Mouse (Mus musculus): ENCODE data around the gene Arl15. TPM values are rescaled to one million over a fixed set of nuclear protein-coding genes. Genes with fewer than 3 reads are reported as not detected.
"Not testable (repeated sequence)": the region's sequence is repeated elsewhere in the genome, so short reads cannot be mapped to it uniquely, and the experiment has no call there.

Arl15 gene
- total and polyA plus RNA-seq, 2 experiments from 2014 or later: 13.6 to 32.6 TPM

- H3K4me2 ChIP-seq (ENCODE audit: low read depth, low read length): no peak overlapping the region
- no peak overlapping the region for H3K27ac ChIP-seq
- no peak for ATAC-seq
- no peak overlapping the region for H3K4me3 ChIP-seq (ENCODE audit: low read length)
- 72% methylated on average over 10 of the region's 10 CpGs for WGBS
- H3K36me3 ChIP-seq (ENCODE audit: insufficient read depth, low read length): no peaks in the 10 kb centered on the region
- H3K9ac ChIP-seq (replicated peaks; ENCODE audit: low read length): no peak overlapping the region
- TF ChIP-seq CTCF (IDR thresholded peaks at IDR 0.05; ENCODE audit: low read depth): no peak
- H3K4me1 ChIP-seq (ENCODE audit: insufficient read depth, low read length): no peaks in the 10 kb centered on the region
- no peak for DNase-seq (ENCODE audit: low spot score)
- H3K9me3 ChIP-seq (ENCODE audit: low read length): no peaks in the 10 kb centered on the region
- no peaks in the 10 kb centered on the region for H3K27me3 ChIP-seq (ENCODE audit: insufficient read depth, low read length)
Observed at GRCm38 (mm10) chr13:113775244-113776140, 18.8 kb upstream of the Arl15 start.

- Histone ChIP-seq H3K9ac (replicated peaks; ENCODE audit: low read length) (no peak overlapping the region), H3K27me3 (ENCODE audit: insufficient read depth, low read length) (no peaks in the 10 kb centered on the region), H3K9me3 (ENCODE audit: low read length) (no peaks in the 10 kb centered on the region), H3K27ac (no peak overlapping the region), H3K4me1 (ENCODE audit: insufficient read depth, low read length) (no peaks in the 10 kb centered on the region), H3K4me3 (ENCODE audit: low read length) (no peak overlapping the region), H3K36me3 (ENCODE audit: insufficient read depth, low read length) (no peaks in the 10 kb centered on the region), H3K4me2 (ENCODE audit: low read depth, low read length) (no peak overlapping the region)
- DNase-seq (ENCODE audit: low spot score): no peak
- ATAC-seq: no peak
- no peak for TF ChIP-seq CTCF (IDR thresholded peaks at IDR 0.05; ENCODE audit: low read depth)
- 62% methylated on average over 5 of the region's 5 CpGs for WGBS
Observed at GRCm38 (mm10) chr13:113785803-113786202, 8.5 kb upstream of the Arl15 start.

GRCm38 (mm10) chr13:113787136-113787535 lies 7.2 kb upstream of the Arl15 start:
- no peak overlapping the region for H3K4me2 ChIP-seq (ENCODE audit: low read depth, low read length)
- WGBS: 79% methylated on average over 8 of the region's 8 CpGs
- no peaks in the 10 kb centered on the region for H3K36me3 ChIP-seq (ENCODE audit: insufficient read depth, low read length)
- H3K4me3 ChIP-seq (ENCODE audit: low read length): no peak overlapping the region
- no peak for DNase-seq (ENCODE audit: low spot score)
- ATAC-seq: no peak
- no peak for TF ChIP-seq CTCF (IDR thresholded peaks at IDR 0.05; ENCODE audit: low read depth)
- H3K27me3 ChIP-seq (ENCODE audit: insufficient read depth, low read length): no peaks in the 10 kb centered on the region
- H3K9me3 ChIP-seq (ENCODE audit: low read length): no peaks in the 10 kb centered on the region
- H3K9ac ChIP-seq (replicated peaks; ENCODE audit: low read length): no peak overlapping the region
- H3K27ac ChIP-seq: no peak overlapping the region
- no peaks in the 10 kb centered on the region for H3K4me1 ChIP-seq (ENCODE audit: insufficient read depth, low read length)

GRCm38 (mm10) chr13:113790016-113790415 lies 4.3 kb upstream of the Arl15 start:
- WGBS: 94% methylated on average over 1 of the region's 3 CpGs
- DNase-seq (ENCODE audit: low spot score); H3K4me2 ChIP-seq (ENCODE audit: low read depth, low read length); ATAC-seq; H3K27ac ChIP-seq; H3K27me3 ChIP-seq (ENCODE audit: insufficient read depth, low read length); H3K9ac ChIP-seq (replicated peaks; ENCODE audit: low read length); H3K9me3 ChIP-seq (ENCODE audit: low read length); H3K36me3 ChIP-seq (ENCODE audit: insufficient read depth, low read length); H3K4me1 ChIP-seq (ENCODE audit: insufficient read depth, low read length); H3K4me3 ChIP-seq (ENCODE audit: low read length): not testable (repeated sequence)

- Histone ChIP-seq H3K4me1 (ENCODE audit: insufficient read depth, low read length) (no peaks in the 10 kb centered on the region), H3K4me3 (ENCODE audit: low read length) (peak overlapping the region; percentile 86), H3K27me3 (ENCODE audit: insufficient read depth, low read length) (no peaks in the 10 kb centered on the region), H3K9ac (replicated peaks; ENCODE audit: low read length) (peak overlapping the region; percentile 88), H3K9me3 (ENCODE audit: low read length) (no peaks in the 10 kb centered on the region), H3K4me2 (ENCODE audit: low read depth, low read length) (peak overlapping the region; percentile 79), H3K36me3 (ENCODE audit: insufficient read depth, low read length) (no peaks in the 10 kb centered on the region), H3K27ac (peak overlapping the region; percentile 79)
- WGBS: 71% methylated on average over 9 of the region's 9 CpGs
- no peak for DNase-seq (ENCODE audit: low spot score)
- ATAC-seq: no peak
- TF ChIP-seq CTCF (IDR thresholded peaks at IDR 0.05; ENCODE audit: low read depth): no peak
Observed at GRCm38 (mm10) chr13:113793637-113794036, 668 bp upstream of the Arl15 start.

- Histone ChIP-seq H3K27me3 (ENCODE audit: insufficient read depth, low read length) (no peaks in the 10 kb centered on the region), H3K36me3 (ENCODE audit: insufficient read depth, low read length) (no peaks in the 10 kb centered on the region), H3K9me3 (ENCODE audit: low read length) (no peaks in the 10 kb centered on the region), H3K4me1 (ENCODE audit: insufficient read depth, low read length) (no peaks in the 10 kb centered on the region), H3K27ac (peak overlapping the region; percentile 79), H3K4me3 (ENCODE audit: low read length) (peak overlapping the region; percentile 86), H3K4me2 (ENCODE audit: low read depth, low read length) (peak overlapping the region; percentile 79), H3K9ac (replicated peaks; ENCODE audit: low read length) (peak overlapping the region; percentile 88)
- DNase-seq (ENCODE audit: low spot score) (peak; percentile 58), ATAC-seq (peak; percentile 51)
- WGBS: under 1% methylated on average over 52 of the region's 52 CpGs
- TF ChIP-seq CTCF (IDR thresholded peaks at IDR 0.05; ENCODE audit: low read depth): no peak; the same call in 1 of the 2 replicates
Observed at GRCm38 (mm10) chr13:113794705-113795655, 675 bp downstream of the Arl15 start.

All from hindbrain, postnatal 0 days (tissue).